Mouse (Mus musculus) E14TG2a.4 (cell line): ENCODE results near the gene Rprml.

ENCODE experiments used
- CTCF ChIP-seq: conservative IDR thresholded peaks from 2 replicates; pipeline ENCODE4 v1.5.1; 2014; ENCODE audit warnings: low read length
- NANOG ChIP-seq: IDR thresholded peaks from 2 replicates; pipeline ENCODE4 v1.6.1; 2014; ENCODE audit warnings: borderline replicate concordance, low read length, mixed read lengths
- POU5F1 ChIP-seq: IDR thresholded peaks from 2 replicates; pipeline ENCODE4 v1.6.1; 2014; ENCODE audit warnings: low read length, borderline replicate concordance

DNA sequence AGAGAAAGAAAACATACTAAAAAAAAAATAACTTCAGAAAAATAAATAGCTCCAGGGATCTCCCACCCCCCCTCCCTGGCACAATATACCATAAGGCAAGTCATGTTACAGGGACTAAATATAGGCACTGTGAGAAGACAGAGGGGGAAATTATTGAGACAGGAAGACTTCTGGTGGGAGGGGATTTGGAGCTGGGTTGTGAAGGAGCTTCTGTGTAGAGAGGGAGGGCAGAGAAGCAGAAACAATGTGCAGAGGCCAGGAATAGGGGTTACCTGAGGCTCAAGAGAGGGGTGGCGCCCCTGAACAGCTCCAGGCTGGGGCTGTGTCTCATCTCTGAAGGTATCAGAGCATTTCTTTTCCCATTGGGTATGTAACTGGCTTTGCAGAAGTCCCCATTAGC lies 16.3 kb downstream of the Rprml start:
- no peak for TF ChIP-seq CTCF
- no peak for TF ChIP-seq POU5F1
- no peak for TF ChIP-seq NANOG
